Mouse (Mus musculus) embryo, embryonic 9.5 days (tissue): ENCODE results near the gene Olfr593.
"Not testable (repeated sequence)": the region's sequence is repeated elsewhere in the genome, so short reads cannot be mapped to it uniquely, and the experiment has no call there.

ENCODE experiments used
- DNase-seq: peaks from one replicate; pipeline ENCODE4 v3.0.0-alpha.2; 2017; ENCODE audit errors: extremely low spot score

Olfr593 gene

DNA sequence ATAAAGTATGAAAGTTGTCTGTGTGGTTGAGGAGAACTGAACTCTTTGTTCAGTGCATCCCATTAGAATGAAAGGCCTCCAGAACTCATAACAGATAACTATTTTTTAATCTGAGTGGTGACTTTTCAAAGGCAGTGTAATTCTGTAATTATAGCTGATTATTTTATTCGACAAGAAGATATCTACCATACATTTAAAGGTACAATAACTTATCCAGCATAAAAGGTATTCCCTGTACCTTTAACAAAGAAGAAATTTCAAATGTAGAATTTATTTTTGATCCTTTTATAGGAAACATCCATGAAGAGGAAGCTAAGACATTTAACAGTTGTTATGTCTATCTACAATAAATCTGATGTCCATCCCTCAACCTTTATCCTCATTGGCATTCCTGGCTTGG is at the start of gene Olfr593:
Gene Olfr593, plus strand, starts transcription at position 301 of the 400 bp plus-strand sequence.
- no peak for DNase-seq

DNA sequence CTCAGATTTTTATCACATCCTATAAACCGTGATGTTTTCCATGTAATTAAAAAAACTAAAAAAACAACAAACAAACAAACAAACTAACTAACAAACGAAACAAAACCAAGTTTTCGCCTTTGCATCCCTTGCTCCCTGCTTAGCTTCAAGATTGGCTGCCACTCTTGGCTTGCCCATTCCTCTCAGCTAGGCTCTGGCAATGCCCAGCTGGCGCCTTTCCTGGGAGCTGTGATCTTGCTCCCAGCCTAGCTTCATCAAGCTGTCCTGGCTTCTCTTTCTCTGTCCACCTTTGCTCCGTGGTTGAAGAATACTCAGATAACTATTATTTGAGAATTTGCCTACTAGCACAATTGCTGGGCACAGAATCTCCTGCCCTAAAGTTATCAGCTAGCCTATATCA is 42.0 kb upstream of the Olfr593 start:
- no peak for DNase-seq

GRCm38 (mm10) chr7:103178240-103178639 is 33.4 kb upstream of the Olfr593 start, which contains the start of gene Olfr591:
Gene Olfr591, minus strand, starts transcription at chr7:103178340.
- no peak for DNase-seq

DNA sequence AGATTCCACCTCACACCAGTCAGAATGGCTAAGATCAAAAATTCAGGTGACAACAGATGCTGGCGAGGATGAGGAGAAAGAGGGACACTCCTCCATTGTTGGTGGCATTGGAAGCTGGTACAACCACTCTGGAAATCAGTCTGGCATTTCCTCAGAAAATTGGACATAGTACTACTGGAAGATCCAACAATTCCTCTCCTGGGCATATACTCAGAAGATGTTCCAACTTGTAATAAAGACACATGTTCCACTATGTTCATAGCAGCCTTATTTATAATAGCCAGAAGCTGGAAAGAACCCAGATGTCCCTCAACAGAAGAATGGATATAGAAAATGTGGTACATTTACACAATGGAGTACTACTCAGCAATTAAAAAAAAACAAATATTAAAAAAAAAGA is 27.2 kb upstream of the Olfr593 start, which contains the start of gene Olfr592:
Gene Olfr592, plus strand, starts transcription at position 301 of the 400 bp plus-strand sequence.
- not testable (repeated sequence) for DNase-seq

DNA sequence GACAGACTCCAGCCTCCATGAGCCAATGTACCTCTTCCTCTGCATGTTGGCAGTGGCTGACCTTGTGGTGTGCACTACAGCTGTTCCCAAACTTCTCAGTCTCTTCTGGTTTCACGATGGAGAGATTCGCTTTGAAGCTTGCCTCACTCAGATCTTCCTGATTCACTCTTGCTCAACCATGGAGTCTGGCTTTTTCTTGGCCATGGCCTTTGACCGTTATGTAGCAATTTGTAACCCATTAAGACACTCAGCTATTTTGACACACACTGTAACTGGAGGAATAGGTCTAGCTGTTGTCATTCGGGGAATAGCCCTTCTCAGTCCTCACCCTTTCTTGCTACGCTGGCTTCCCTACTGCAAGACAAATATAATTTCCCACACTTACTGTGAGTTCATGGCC is 388 bp downstream of the Olfr593 start:
- not testable (repeated sequence) for DNase-seq

- DNase-seq = no peak
Measured at GRCm38 (mm10) chr7:103216696-103217095, 5.0 kb downstream of the Olfr593 start, which contains the start of gene Olfr594. Gene Olfr594, plus strand, starts transcription at chr7:103216996.

- DNase-seq = not testable (repeated sequence)
Measured at GRCm38 (mm10) chr7:103252405-103252804, 40.7 kb downstream of the Olfr593 start, which contains the start of gene Usp17ld. Gene Usp17ld, minus strand, starts transcription at chr7:103252505.
